17 mouse cellular contexts compared by ENCODE assay signal in the genomic region with DNA sequence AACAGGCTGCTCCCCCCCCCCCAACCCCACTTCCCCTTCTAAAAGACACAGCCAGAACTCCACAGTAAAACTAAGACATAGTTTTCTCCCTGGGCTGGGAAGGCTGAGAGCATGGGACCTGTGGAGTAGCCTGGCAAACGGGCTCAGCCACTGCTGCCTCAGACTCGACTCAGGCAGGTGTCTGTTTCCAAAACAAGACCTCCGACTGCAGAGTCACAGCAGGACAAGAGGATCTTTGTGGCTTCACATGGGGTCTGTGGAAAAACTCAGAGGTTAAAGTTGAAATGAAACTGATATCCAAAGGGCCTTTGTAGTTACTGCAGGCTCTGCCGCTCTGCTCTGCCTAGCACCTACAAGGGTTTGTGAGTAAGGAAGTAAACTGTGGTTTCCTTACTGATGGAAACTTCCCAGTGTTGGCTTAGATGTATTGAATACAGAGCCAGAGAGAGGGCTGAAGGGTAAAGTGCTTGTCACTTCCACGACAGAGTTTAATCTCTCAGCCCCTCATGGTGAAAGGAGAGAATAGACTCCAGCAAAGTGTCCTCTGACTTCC. TPM values are rescaled to one million over a fixed set of nuclear protein-coding genes. Genes with fewer than 3 reads are reported as not detected.
DNase-seq lines count a peak whose midpoint lies in the region; ATAC-seq and TF ChIP-seq lines count a peak whose summit lies in the region.
"Had no signal": no experiment of that assay in that cellular context is flagged by ENCODE, and none has a peak within 500 bp of the region (broad histone marks: within the 10 kb centered on the region; RNA-seq: fewer than 3 reads in every experiment).

No protein-coding gene starts in this region.

- H3K27me3 ChIP-seq in hindbrain, embryonic 10.5 days (ENCODE audit: insufficient read depth, poor library complexity, severe bottlenecking), result no peaks in the 10 kb centered on the region
- H3K27me3 ChIP-seq in hindbrain, embryonic 12.5 days, result no peaks in the 10 kb centered on the region
- no peaks in the 10 kb centered on the region for H3K27me3 ChIP-seq in CH12.LX (replicated peaks)
- H3K27me3 ChIP-seq in kidney, embryonic 15.5 days, result no peaks in the 10 kb centered on the region
- H3K27me3 ChIP-seq: heart, embryonic 12.5 days; midbrain, embryonic 13.5 days; neural tube, embryonic 15.5 days; Patski had no signal

- no peak overlapping the region for H3K4me2 ChIP-seq in hindbrain, embryonic 12.5 days (replicated peaks)
- peak overlapping the region; percentile 5 for H3K4me2 ChIP-seq in CH12.LX (ENCODE audit: insufficient read depth, low read depth, poor library complexity, severe bottlenecking)
- H3K4me2 ChIP-seq in kidney, embryonic 15.5 days, result no peak overlapping the region
- H3K4me2 ChIP-seq: heart, embryonic 12.5 days; lung, embryonic 14.5 days; midbrain, embryonic 13.5 days; neural tube, embryonic 15.5 days had no signal

- H3K79me2 ChIP-seq in CH12.LX (replicated peaks; ENCODE audit: control insufficient read depth, extremely low read depth, insufficient read depth, poor library complexity, severe bottlenecking), result no peaks in the 10 kb centered on the region

- no peak for TF ChIP-seq POLR2A in CH12.LX (IDR thresholded peaks at IDR 0.05; ENCODE audit: low read depth, low read length)

- ATAC-seq in hindbrain, embryonic 12.5 days (ENCODE audit: low FRiP score), result no peak
- peak; percentile 81 for ATAC-seq in granulocyte monocyte progenitor cell, adult 5-6 weeks (replicated peaks; ENCODE audit: poor library complexity, severe bottlenecking)
- ATAC-seq in kidney, embryonic 15.5 days (replicated peaks; ENCODE audit: low FRiP score), result no peak
- ATAC-seq: hindbrain, embryonic 16.5 days; midbrain, embryonic 13.5 days; Patski had no signal

- H3K9me3 ChIP-seq in hindbrain, embryonic 10.5 days, result no peaks in the 10 kb centered on the region
- no peaks in the 10 kb centered on the region for H3K9me3 ChIP-seq in hindbrain, embryonic 12.5 days (replicated peaks)
- H3K9me3 ChIP-seq in CH12.LX (replicated peaks; ENCODE audit: low read length), result no peaks in the 10 kb centered on the region
- H3K9me3 ChIP-seq in kidney, embryonic 15.5 days (replicated peaks), result no peaks in the 10 kb centered on the region
- H3K9me3 ChIP-seq: heart, embryonic 12.5 days; midbrain, embryonic 13.5 days; neural tube, embryonic 15.5 days had no signal

- H3K9ac ChIP-seq in hindbrain, embryonic 12.5 days, result no peak overlapping the region
- H3K9ac ChIP-seq in CH12.LX (ENCODE audit: insufficient read depth, low read depth), result no peak overlapping the region
- no peak overlapping the region for H3K9ac ChIP-seq in kidney, embryonic 15.5 days
- H3K9ac ChIP-seq: heart, embryonic 12.5 days; lung, embryonic 14.5 days; midbrain, embryonic 13.5 days; neural tube, embryonic 15.5 days had no signal

- dilution Hi-C loops in CH12.LX (cut with MboI; ENCODE audit: extremely low pct_ligation_motif_present, extremely low pct_unique_long_range_greater_than_20kb, low sequenced_read_pairs), result no loop called here

- 15% methylated on average over 5 of the region's 5 CpGs for WGBS in hindbrain, embryonic 10.5 days
- WGBS in hindbrain, embryonic 12.5 days, result 20% methylated on average over 5 of the region's 5 CpGs
- 28% methylated on average over 5 of the region's 5 CpGs for WGBS in kidney, embryonic 15.5 days

- no peak for TF ChIP-seq EP300 in CH12.LX (IDR thresholded peaks at IDR 0.05; ENCODE audit: low read length)

- DNase-seq in hindbrain, embryonic 10.5 days (ENCODE audit: low spot score), result peak; percentile 22
- DNase-seq in CH12.LX (ENCODE audit: extremely low read depth), result peak; percentile 16
- DNase-seq in thymus, adult 18-20 months, result peak; percentile 26 to 43
- no peak for DNase-seq in layer of hippocampus, postnatal 10 days (ENCODE audit: low spot score in 2 of 2)
- DNase-seq in left cerebral cortex, adult 9 months (ENCODE audit: low spot score in 2 of 2), result no peak
- DNase-seq: cerebellum, adult 9-10 months; kidney, postnatal 14 days; lung, embryonic 14.5 days; right cerebral cortex, postnatal 4 days had no signal

- TF ChIP-seq RAD21 in CH12.LX (IDR thresholded peaks at IDR 0.05; ENCODE audit: low read depth, low read length), result no peak

- no peak overlapping the region for H3K27ac ChIP-seq in hindbrain, embryonic 10.5 days
- H3K27ac ChIP-seq in hindbrain, embryonic 12.5 days, result no peak overlapping the region
- no peak overlapping the region for H3K27ac ChIP-seq in CH12.LX (ENCODE audit: insufficient read depth, low read depth)
- no peak overlapping the region for H3K27ac ChIP-seq in kidney, embryonic 15.5 days
- H3K27ac ChIP-seq: midbrain, embryonic 13.5 days; neural tube, embryonic 15.5 days had no signal

- H3K4me1 ChIP-seq in hindbrain, embryonic 10.5 days (replicated peaks), result 0 out of 2 replicates have a peak, but pooled peaks cover 5% of the 10 kb centered on the region
- H3K4me1 ChIP-seq in hindbrain, embryonic 12.5 days, result no peaks in the 10 kb centered on the region
- H3K4me1 ChIP-seq in CH12.LX (ENCODE audit: control insufficient read depth in 1 of 2, insufficient read depth in 2 of 2), result peaks cover 0 to 32% of the 10 kb centered on the region in 2 experiments; a peak in 2 of 4 replicates
- 0 out of 2 replicates have a peak, but pooled peaks cover 3% of the 10 kb centered on the region for H3K4me1 ChIP-seq in kidney, embryonic 15.5 days
- H3K4me1 ChIP-seq: heart, embryonic 12.5 days; midbrain, embryonic 13.5 days had no signal

- TF ChIP-seq CTCF in CH12.LX (conservative IDR thresholded peaks at IDR 0.05 in 1 of 2, IDR thresholded peaks at IDR 0.05 in 1 of 2; ENCODE audit: low read depth in 2 of 2, low read length in 2 of 2), result no peak

- H3K4me3 ChIP-seq in hindbrain, embryonic 10.5 days, result no peak overlapping the region
- H3K4me3 ChIP-seq in hindbrain, embryonic 12.5 days, result no peak overlapping the region
- no peak overlapping the region for H3K4me3 ChIP-seq in CH12.LX (replicated peaks in 1 of 3; ENCODE audit: low read depth in 2 of 3, low read length in 2 of 3, poor library complexity in 1 of 3)
- no peak overlapping the region for H3K4me3 ChIP-seq in kidney, embryonic 15.5 days (replicated peaks)
- H3K4me3 ChIP-seq: heart, embryonic 12.5 days; midbrain, embryonic 13.5 days; neural tube, embryonic 15.5 days had no signal

- in situ Hi-C loops in CH12.LX (cut with MboI; ENCODE audit: low pct_ligation_motif_present, low pct_unique_long_range_greater_than_20kb, low sequenced_read_pairs), result no loop called here

- H3K36me3 ChIP-seq in hindbrain, embryonic 10.5 days, result no peaks in the 10 kb centered on the region
- no peaks in the 10 kb centered on the region for H3K36me3 ChIP-seq in hindbrain, embryonic 12.5 days
- no peaks in the 10 kb centered on the region for H3K36me3 ChIP-seq in CH12.LX (replicated peaks in 1 of 2; ENCODE audit: control insufficient read depth in 1 of 2, insufficient read depth in 1 of 2, low read length in 1 of 2)
- no peaks in the 10 kb centered on the region for H3K36me3 ChIP-seq in kidney, embryonic 15.5 days
- H3K36me3 ChIP-seq: heart, embryonic 12.5 days; midbrain, embryonic 13.5 days; neural tube, embryonic 15.5 days had no signal

TF ChIP-seq in CH12.LX, 34 proteins besides CTCF, POLR2A, EP300 and RAD21:
- no peak for TF ChIP-seq MAZ (IDR thresholded peaks at IDR 0.05; ENCODE audit: low read depth, low read length)
- TF ChIP-seq JUND (conservative IDR thresholded peaks at IDR 0.05; ENCODE audit: low read depth, low read length), result no peak
- no peak for TF ChIP-seq ELF1 (IDR thresholded peaks at IDR 0.05; ENCODE audit: low read depth, low read length)
- no peak for TF ChIP-seq USF2 (conservative IDR thresholded peaks at IDR 0.05; ENCODE audit: low read depth, low read length)
- TF ChIP-seq ZNF384 (IDR thresholded peaks at IDR 0.05; ENCODE audit: low read depth, low read length), result no peak
- no peak for TF ChIP-seq CHD2 (IDR thresholded peaks at IDR 0.05; ENCODE audit: low read length)
- no peak for TF ChIP-seq POLR2AphosphoS2 (IDR thresholded peaks at IDR 0.05; ENCODE audit: low read depth, low read length)
- TF ChIP-seq GABPA (IDR thresholded peaks at IDR 0.05; ENCODE audit: insufficient replicate concordance, low read depth, low read length), result no peak
- TF ChIP-seq SIN3A (IDR thresholded peaks at IDR 0.05; ENCODE audit: low read length), result no peak
- TF ChIP-seq PAX5 (IDR thresholded peaks at IDR 0.05; ENCODE audit: low read length), result no peak
- TF ChIP-seq MAFK (IDR thresholded peaks at IDR 0.05; ENCODE audit: insufficient replicate concordance, low read length), result no peak
- TF ChIP-seq MYC (IDR thresholded peaks at IDR 0.05; ENCODE audit: low read depth, low read length), result no peak
- no peak for TF ChIP-seq MAX (IDR thresholded peaks at IDR 0.05; ENCODE audit: low read length)
- TF ChIP-seq SMC3 (IDR thresholded peaks at IDR 0.05; ENCODE audit: low read depth, low read length), result no peak
- no peak for TF ChIP-seq NRF1 (IDR thresholded peaks at IDR 0.05; ENCODE audit: low read depth, low read length)
- TF ChIP-seq ZKSCAN1 (IDR thresholded peaks at IDR 0.05; ENCODE audit: borderline replicate concordance, low read depth, low read length), result no peak
- no peak for TF ChIP-seq USF1 (IDR thresholded peaks at IDR 0.05; ENCODE audit: low read depth, low read length)

RNA-seq across cellular contexts. Expression of a gene that starts 25.0 kb away (rescaled TPM):
- 15.0 and 18.1 TPM in 2 replicates for polyA plus RNA-seq in hindbrain, embryonic 10.5 days (2016; fragmentation: Nextera tagmentation; extraction: Ambion mirVana)
- 32.8 and 33.8 TPM in 2 replicates for polyA plus RNA-seq in hindbrain, embryonic 12.5 days (2016; fragmentation: Nextera tagmentation; extraction: Ambion mirVana)
- total RNA-seq in CH12.LX (2012; rRNA removed), result 0.76 and 0.97 TPM in 2 replicates
- total RNA-seq in CH12.LX (2014; rRNA removed), result 16.0 and 16.1 TPM in 2 replicates
- polyA plus RNA-seq in CH12.LX (2012; ENCODE audit: insufficient read length, low read depth), result 4.3 and 4.6 TPM in 2 replicates
- total RNA-seq in granulocyte monocyte progenitor cell, adult 5-6 weeks (2014; fragmentation: Nextera tagmentation), result 1.2 and 8.2 TPM in 2 replicates
- 8.5 and 12.6 TPM in 2 replicates for total RNA-seq in granulocyte monocyte progenitor cell, adult 5-6 weeks (2017)
- 10 to 100 TPM; 64.4 to 65.5 TPM for total RNA-seq in layer of hippocampus, postnatal 10 days (2021)
- 73.7 and 75.2 TPM in 2 replicates for polyA plus RNA-seq in kidney, embryonic 15.5 days (2015; fragmentation: Nextera tagmentation; extraction: Ambion mirVana)

Comparison
In these comparisons a context has a peak if more than half of its experiments do, and no peak if none do; other contexts are left out.
1. DNase-seq: peak in hindbrain, embryonic 10.5 days (single experiment), CH12.LX (single experiment) and thymus, adult 18-20 months (2 of 2); none in layer of hippocampus, postnatal 10 days (0 of 2) and left cerebral cortex, adult 9 months (0 of 2).